In the genomic region with DNA sequence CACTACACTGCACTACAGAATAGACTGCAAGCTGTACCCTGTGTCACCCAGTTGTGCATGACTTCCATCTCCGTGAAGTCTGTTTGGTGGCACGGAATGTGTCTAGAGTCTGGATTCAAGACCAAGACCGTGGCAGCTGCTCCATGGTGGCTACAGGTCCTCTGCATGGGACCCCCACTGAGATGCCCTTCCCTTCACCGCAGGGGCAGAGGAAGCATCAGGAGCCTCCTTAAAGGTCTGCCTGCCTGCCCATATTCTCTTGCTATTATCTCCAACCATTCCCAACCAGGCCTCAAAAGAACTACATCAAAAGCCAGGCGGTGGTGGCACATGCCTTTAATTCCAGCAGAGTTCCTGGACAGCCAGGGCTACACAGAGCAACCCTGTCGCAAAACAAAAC, we compare ENCODE assay signal across 27 mouse cellular contexts. TPM values are rescaled to one million over a fixed set of nuclear protein-coding genes. Genes with fewer than 3 reads are reported as not detected.
DNase-seq lines count a peak whose midpoint lies in the region; ATAC-seq and TF ChIP-seq lines count a peak whose summit lies in the region.
"Had no signal": no experiment of that assay in that cellular context is flagged by ENCODE, and none has a peak within 500 bp of the region (broad histone marks: within the 10 kb centered on the region; RNA-seq: fewer than 3 reads in every experiment).

No protein-coding gene starts in this region.

- no peak overlapping the region for H3K4me2 ChIP-seq in heart, embryonic 11.5 days
- no peak overlapping the region for H3K4me2 ChIP-seq in forebrain, embryonic 16.5 days (ENCODE audit: low read length)
- H3K4me2 ChIP-seq: embryonic facial prominence, embryonic 13.5 days; embryonic facial prominence, embryonic 15.5 days; forebrain, embryonic 13.5 days; forebrain, embryonic 15.5 days had no signal

- no peaks in the 10 kb centered on the region for H3K36me3 ChIP-seq in heart, embryonic 11.5 days (ENCODE audit: control insufficient read depth, insufficient read depth, low read length)
- no peaks in the 10 kb centered on the region for H3K36me3 ChIP-seq in thymus, adult 2 months (ENCODE audit: control insufficient read depth, insufficient read depth, low read length)
- no peaks in the 10 kb centered on the region for H3K36me3 ChIP-seq in forebrain, embryonic 16.5 days (ENCODE audit: control insufficient read depth, insufficient read depth)
- H3K36me3 ChIP-seq: embryonic facial prominence, embryonic 13.5 days; embryonic facial prominence, embryonic 15.5 days; forebrain, embryonic 15.5 days; G1E had no signal

- H3K27me3 ChIP-seq in heart, embryonic 11.5 days (ENCODE audit: control insufficient read depth, insufficient read depth, low read length), result no peaks in the 10 kb centered on the region
- H3K27me3 ChIP-seq in thymus, adult 2 months (ENCODE audit: control insufficient read depth, insufficient read depth, low read length), result no peaks in the 10 kb centered on the region
- H3K27me3 ChIP-seq in forebrain, embryonic 16.5 days (replicated peaks; ENCODE audit: control insufficient read depth, insufficient read depth, low read length), result no peaks in the 10 kb centered on the region
- H3K27me3 ChIP-seq: embryonic facial prominence, embryonic 13.5 days; embryonic facial prominence, embryonic 15.5 days; forebrain, embryonic 13.5 days; forebrain, embryonic 15.5 days had no signal

- no peak for TF ChIP-seq POLR2A in thymus, adult 2 months (IDR thresholded peaks at IDR 0.05; ENCODE audit: control insufficient read depth, extremely low read depth, insufficient read depth, low read length, poor library complexity)

- no peak for DNase-seq in heart, adult 18-20 months
- no peak for DNase-seq in thymus, adult 2 months
- DNase-seq in thymus, adult 18-20 months, result no peak
- peak; percentile 45 for DNase-seq in ES-CJ7 (ENCODE audit: low read depth, low spot score)
- peak; percentile 62 for DNase-seq in R1 (ENCODE audit: low read depth, low spot score)
- DNase-seq: adrenal gland, adult 8-10 months; adrenal gland, postnatal 14 days; adrenal gland, postnatal 36 days; cerebellum, adult 11-12 months; cerebellum, adult 2 months; cerebellum, adult 9-10 months; cerebellum, postnatal 10 days; cerebellum, postnatal 36 days; embryo, embryonic 11 days had no signal

- no peak overlapping the region for H3K9ac ChIP-seq in heart, embryonic 11.5 days (ENCODE audit: low read depth, low read length)
- no peak overlapping the region for H3K9ac ChIP-seq in forebrain, embryonic 16.5 days (replicated peaks; ENCODE audit: low read depth, low read length)
- H3K9ac ChIP-seq: embryonic facial prominence, embryonic 13.5 days; embryonic facial prominence, embryonic 15.5 days; forebrain, embryonic 13.5 days; forebrain, embryonic 15.5 days had no signal

- TF ChIP-seq CTCF in thymus, adult 2 months (IDR thresholded peaks at IDR 0.05; ENCODE audit: borderline replicate concordance, control insufficient read depth, extremely low read depth, insufficient read depth, low read length, poor library complexity), result no peak

- no peak overlapping the region for H3K4me3 ChIP-seq in heart, embryonic 11.5 days (ENCODE audit: low read depth, low read length)
- H3K4me3 ChIP-seq in thymus, adult 2 months (ENCODE audit: control insufficient read depth, insufficient read depth, low read length), result no peak overlapping the region
- no peak overlapping the region for H3K4me3 ChIP-seq in forebrain, embryonic 16.5 days (replicated peaks; ENCODE audit: low read length)
- H3K4me3 ChIP-seq: embryonic facial prominence, embryonic 13.5 days; embryonic facial prominence, embryonic 15.5 days; erythroblast, embryonic 14.5 days; forebrain, embryonic 13.5 days; forebrain, embryonic 15.5 days had no signal

- 57% methylated on average over 6 of the region's 6 CpGs for WGBS in heart, embryonic 11.5 days (ENCODE audit: insufficient replicate concordance)
- 97% methylated on average over 6 of the region's 6 CpGs for WGBS in thymus, adult 2 months
- WGBS in forebrain, embryonic 16.5 days, result 71% methylated on average over 6 of the region's 6 CpGs

- 0 out of 2 replicates have a peak, but pooled peaks have one; percentile 50 for ATAC-seq in heart, embryonic 11.5 days (replicated peaks; ENCODE audit: insufficient number of reproducible peaks, low FRiP score, low TSS enrichment)
- ATAC-seq in erythroid progenitor cell, adult 5-6 weeks (replicated peaks; ENCODE audit: low FRiP score, poor library complexity, severe bottlenecking), result no peak
- ATAC-seq in forebrain, embryonic 16.5 days, result no peak
- ATAC-seq: activated CD4-positive, CD25-positive, alpha-beta regulatory T cell, adult 4 months; forebrain, embryonic 13.5 days; Patski had no signal

- peaks cover 8% of the 10 kb centered on the region; the same call in 1 of the 2 replicates for H3K4me1 ChIP-seq in heart, embryonic 11.5 days (ENCODE audit: control insufficient read depth, insufficient read depth, low read length)
- peaks cover 55% of the 10 kb centered on the region for H3K4me1 ChIP-seq in thymus, adult 2 months (replicated peaks; ENCODE audit: control insufficient read depth, insufficient read depth, low read length)
- no peaks in the 10 kb centered on the region for H3K4me1 ChIP-seq in forebrain, embryonic 16.5 days (replicated peaks; ENCODE audit: control insufficient read depth, insufficient read depth, low read length)
- H3K4me1 ChIP-seq: embryonic facial prominence, embryonic 13.5 days; embryonic facial prominence, embryonic 15.5 days; forebrain, embryonic 13.5 days; forebrain, embryonic 15.5 days had no signal

- no peaks in the 10 kb centered on the region for H3K9me3 ChIP-seq in heart, embryonic 11.5 days (replicated peaks; ENCODE audit: control insufficient read depth, low read length)
- no peaks in the 10 kb centered on the region for H3K9me3 ChIP-seq in forebrain, embryonic 16.5 days (ENCODE audit: control insufficient read depth, low read length)
- H3K9me3 ChIP-seq: embryonic facial prominence, embryonic 13.5 days; embryonic facial prominence, embryonic 15.5 days; forebrain, embryonic 15.5 days; G1E had no signal

- no peak overlapping the region for H3K27ac ChIP-seq in heart, embryonic 11.5 days (ENCODE audit: low read depth, low read length)
- peak overlapping the region; percentile 59 for H3K27ac ChIP-seq in thymus, adult 2 months (ENCODE audit: control insufficient read depth, insufficient read depth, low read length)
- H3K27ac ChIP-seq in forebrain, embryonic 16.5 days (ENCODE audit: low read length), result no peak overlapping the region
- H3K27ac ChIP-seq: embryonic facial prominence, embryonic 13.5 days; embryonic facial prominence, embryonic 15.5 days; forebrain, embryonic 13.5 days; forebrain, embryonic 15.5 days had no signal

RNA-seq across cellular contexts. Expression of a gene that starts 14.2 kb away (rescaled TPM):
- polyA plus RNA-seq in heart, embryonic 11.5 days (2014; fragmentation: Nextera tagmentation; extraction: Ambion mirVana), result 34.3 and 40.4 TPM in 2 replicates
- total RNA-seq in heart, adult 18-20 months (2021), result 10 to 100 TPM; 18.8 to 19.6 TPM
- 323 and 354 TPM in 2 replicates for polyA plus RNA-seq in thymus, adult 2 months (2012; rRNA removed)
- total RNA-seq in erythroid progenitor cell, adult 5-6 weeks (2015; ENCODE audit: low replicate concordance), result 4.2 and 20.9 TPM in 2 replicates
- 2.9 and 11.0 TPM in 2 replicates for total RNA-seq in erythroid progenitor cell, adult 5-6 weeks (2017; ENCODE audit: low replicate concordance)
- polyA plus RNA-seq in forebrain, embryonic 16.5 days (2015; fragmentation: Nextera tagmentation; extraction: Ambion mirVana), result 63.3 and 74.5 TPM in 2 replicates

RNA-seq across cellular contexts. Expression of a gene that starts 41.9 kb away (rescaled TPM):
- 23.4 and 27.4 TPM in 2 replicates for polyA plus RNA-seq in heart, embryonic 11.5 days (2014; fragmentation: Nextera tagmentation; extraction: Ambion mirVana)
- total RNA-seq in heart, adult 18-20 months (2021), result 1 to 10 TPM; 4.6 to 5.9 TPM
- polyA plus RNA-seq in thymus, adult 2 months (2012; rRNA removed), result 31.3 and 35.9 TPM in 2 replicates
- total RNA-seq in erythroid progenitor cell, adult 5-6 weeks (2015; ENCODE audit: low replicate concordance), result 1.7 and 2.2 TPM in 2 replicates
- total RNA-seq in erythroid progenitor cell, adult 5-6 weeks (2017; ENCODE audit: low replicate concordance), result 0.90 and 6.9 TPM in 2 replicates
- 47.5 and 48.4 TPM in 2 replicates for polyA plus RNA-seq in forebrain, embryonic 16.5 days (2015; fragmentation: Nextera tagmentation; extraction: Ambion mirVana)

RNA-seq across cellular contexts. Expression of a gene that starts 49.0 kb away (rescaled TPM):
- 0.53 TPM in 1 of 2 replicates, not detected in the other for polyA plus RNA-seq in heart, embryonic 11.5 days (2014; fragmentation: Nextera tagmentation; extraction: Ambion mirVana)
- total RNA-seq in heart, adult 18-20 months (2021), result not detected
- 2.5 and 2.7 TPM in 2 replicates for polyA plus RNA-seq in thymus, adult 2 months (2012; rRNA removed)
- not detected in 2 replicates for total RNA-seq in erythroid progenitor cell, adult 5-6 weeks (2015; ENCODE audit: low replicate concordance)
- total RNA-seq in erythroid progenitor cell, adult 5-6 weeks (2017; ENCODE audit: low replicate concordance), result not detected in 2 replicates
- polyA plus RNA-seq in forebrain, embryonic 16.5 days (2015; fragmentation: Nextera tagmentation; extraction: Ambion mirVana), result 0.51 and 1.1 TPM in 2 replicates
- total RNA-seq: adrenal gland, adult 18-20 months; adrenal gland, postnatal 14 days; adrenal gland, postnatal 36 days; common myeloid progenitor, adult 5-6 weeks had no signal
- polyA plus RNA-seq: erythroblast, embryonic 14.5 days; G1E had no signal

RNA-seq across cellular contexts. Expression of a gene that starts 51.0 kb away (rescaled TPM):
- polyA plus RNA-seq in heart, embryonic 11.5 days (2014; fragmentation: Nextera tagmentation; extraction: Ambion mirVana), result 1.6 and 1.8 TPM in 2 replicates
- total RNA-seq in heart, adult 18-20 months (2021), result 1 to 10 TPM; 1.3 to 1.7 TPM
- polyA plus RNA-seq in thymus, adult 2 months (2012; rRNA removed), result 0.32 and 0.41 TPM in 2 replicates
- total RNA-seq in erythroid progenitor cell, adult 5-6 weeks (2015; ENCODE audit: low replicate concordance), result not detected in 2 replicates
- not detected in 2 replicates for total RNA-seq in erythroid progenitor cell, adult 5-6 weeks (2017; ENCODE audit: low replicate concordance)
- 4.6 and 6.1 TPM in 2 replicates for polyA plus RNA-seq in forebrain, embryonic 16.5 days (2015; fragmentation: Nextera tagmentation; extraction: Ambion mirVana)
- total RNA-seq: common myeloid progenitor, adult 5-6 weeks had no signal
- polyA plus RNA-seq: activated CD4-positive, CD25-positive, alpha-beta regulatory T cell, adult 4 months; G1E had no signal

Comparison
In these comparisons a context has a peak if more than half of its experiments do, and no peak if none do; other contexts are left out.
1. DNase-seq: peak in ES-CJ7 (single experiment) and R1 (single experiment); none in heart, adult 18-20 months (0 of 2), thymus, adult 2 months (single experiment) and thymus, adult 18-20 months (0 of 2).